Mouse (Mus musculus): Measurements from ENCODE around the gene Uaca. TPM values are rescaled to one million over a fixed set of nuclear protein-coding genes. Genes with fewer than 3 reads are reported as not detected.
A peak's percentile ranks its signal among the peaks of the same experiment; 100 is the strongest.

Uaca gene
- polyA plus RNA-seq, 1 experiment from 2014 or later, result 7.3 TPM

DNA sequence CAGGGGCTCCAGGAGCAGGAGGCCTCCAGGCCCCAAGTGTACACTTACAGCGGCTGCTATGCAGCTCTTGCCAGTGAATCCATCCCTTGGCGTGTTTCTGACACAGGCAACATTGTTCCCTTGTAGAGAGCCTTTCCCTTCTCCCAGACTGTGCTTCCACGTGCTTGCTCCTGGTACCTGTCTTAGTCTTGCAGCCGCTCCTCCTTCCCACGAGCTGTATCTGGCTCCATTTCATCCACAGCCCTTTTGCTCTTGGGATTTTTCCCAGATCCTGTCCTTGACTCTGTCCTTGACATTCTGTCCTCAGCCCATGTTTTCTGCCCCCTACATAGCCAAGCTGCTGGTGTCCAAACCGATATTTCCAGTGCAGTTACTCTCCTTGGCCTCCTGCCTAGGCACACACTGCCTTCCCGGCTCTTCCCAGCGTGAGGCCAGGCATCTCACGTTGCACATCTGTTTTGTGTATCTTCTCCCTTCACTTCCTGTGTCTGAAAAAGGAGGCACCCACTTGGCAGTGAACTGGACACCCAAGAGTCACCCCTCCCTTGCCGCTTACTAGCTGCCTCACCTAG is 34.8 kb upstream of the Uaca start:
- H3K27me3 ChIP-seq (replicated peaks), result no peaks in the 10 kb centered on the region
- no peaks in the 10 kb centered on the region for H3K9me3 ChIP-seq (replicated peaks)
- 55% methylated on average over 10 of the region's 10 CpGs for WGBS (ENCODE audit: insufficient replicate concordance)
- ATAC-seq, result no peak
- peaks cover 8% of the 10 kb centered on the region for H3K4me1 ChIP-seq
- H3K4me2 ChIP-seq, result no peak overlapping the region
- H3K9ac ChIP-seq, result no peak overlapping the region
- no peak overlapping the region for H3K27ac ChIP-seq
- no peak overlapping the region for H3K4me3 ChIP-seq
- H3K36me3 ChIP-seq, result no peaks in the 10 kb centered on the region

DNA sequence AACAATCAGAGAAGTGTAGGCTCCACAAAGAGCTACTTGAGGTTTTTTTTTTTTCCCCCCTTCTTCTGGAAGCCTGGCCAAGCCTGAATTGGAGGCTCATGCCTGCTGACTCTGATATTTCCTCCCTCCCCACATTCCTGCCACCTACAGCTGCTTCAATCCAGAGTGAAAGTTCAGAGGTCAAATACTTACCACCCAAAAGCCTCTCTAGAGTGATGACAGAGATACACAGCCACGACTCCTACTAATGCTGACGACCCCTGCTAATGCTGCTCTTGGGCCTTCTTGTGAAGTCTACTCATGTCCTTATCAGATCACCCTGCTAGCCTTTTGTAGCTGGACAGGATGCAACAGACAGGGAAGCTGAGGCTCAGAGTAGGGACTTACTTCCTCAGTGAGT is 29.2 kb upstream of the Uaca start:
- Histone ChIP-seq H3K27me3 (replicated peaks) (no peaks in the 10 kb centered on the region), H3K4me2 (no peak overlapping the region), H3K9ac (no peak overlapping the region), H3K4me1 (no peaks in the 10 kb centered on the region), H3K9me3 (replicated peaks) (no peaks in the 10 kb centered on the region), H3K27ac (no peak overlapping the region), H3K36me3 (no peaks in the 10 kb centered on the region), H3K4me3 (no peak overlapping the region)
- no peak for ATAC-seq
- WGBS (ENCODE audit: insufficient replicate concordance), result 16% methylated on average over 2 of the region's 2 CpGs

DNA sequence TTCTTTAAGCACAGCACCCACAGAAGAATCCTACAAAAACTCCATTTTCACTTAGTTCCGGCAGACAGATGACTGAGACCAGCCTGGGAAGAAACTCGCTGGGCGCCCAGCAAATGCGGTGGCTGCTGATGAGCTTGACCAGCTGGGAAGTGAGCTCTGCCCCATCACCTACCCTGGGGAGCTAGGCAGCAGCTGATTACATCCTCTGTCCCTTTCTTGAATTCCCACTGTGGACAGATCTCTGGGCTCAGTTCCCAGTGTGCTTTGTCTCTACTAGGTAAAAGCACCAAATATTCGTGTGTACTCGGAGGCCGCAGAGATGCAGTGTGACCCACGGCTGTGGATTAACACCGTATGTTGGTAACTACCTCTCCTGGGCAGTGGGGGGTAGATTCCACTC is 25.9 kb upstream of the Uaca start:
- no peak for ATAC-seq
- 80% methylated on average over 9 of the region's 9 CpGs for WGBS (ENCODE audit: insufficient replicate concordance)
- H3K4me2 ChIP-seq, result no peak overlapping the region
- no peaks in the 10 kb centered on the region for H3K4me1 ChIP-seq
- H3K9ac ChIP-seq, result no peak overlapping the region
- no peak overlapping the region for H3K4me3 ChIP-seq
- no peaks in the 10 kb centered on the region for H3K27me3 ChIP-seq (replicated peaks)
- no peaks in the 10 kb centered on the region for H3K9me3 ChIP-seq (replicated peaks)
- H3K36me3 ChIP-seq, result no peaks in the 10 kb centered on the region
- H3K27ac ChIP-seq, result no peak overlapping the region

DNA sequence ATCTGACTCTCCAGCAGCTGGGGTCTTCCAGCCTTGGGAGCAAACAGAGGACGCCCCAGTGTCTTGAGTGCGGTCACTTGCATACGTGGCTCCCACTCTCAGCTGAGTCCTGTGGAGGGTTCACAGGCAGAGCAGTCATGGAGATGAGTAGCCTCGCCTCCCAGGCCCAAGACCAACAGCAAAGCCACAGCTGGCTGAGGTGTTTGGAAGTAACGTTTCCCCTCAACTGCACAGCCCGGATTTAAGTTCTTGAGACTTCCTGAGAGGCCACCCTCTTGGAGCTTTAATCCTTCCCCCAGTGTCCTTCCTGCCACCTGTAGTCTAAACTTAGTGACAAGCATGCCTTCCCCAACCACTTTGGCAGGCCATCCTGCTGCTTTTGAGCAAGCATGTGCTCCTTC is 24.6 kb upstream of the Uaca start:
- ATAC-seq, result no peak
- 32% methylated on average over 6 of the region's 6 CpGs for WGBS (ENCODE audit: insufficient replicate concordance)
- H3K27me3 ChIP-seq (replicated peaks), result no peaks in the 10 kb centered on the region

DNA sequence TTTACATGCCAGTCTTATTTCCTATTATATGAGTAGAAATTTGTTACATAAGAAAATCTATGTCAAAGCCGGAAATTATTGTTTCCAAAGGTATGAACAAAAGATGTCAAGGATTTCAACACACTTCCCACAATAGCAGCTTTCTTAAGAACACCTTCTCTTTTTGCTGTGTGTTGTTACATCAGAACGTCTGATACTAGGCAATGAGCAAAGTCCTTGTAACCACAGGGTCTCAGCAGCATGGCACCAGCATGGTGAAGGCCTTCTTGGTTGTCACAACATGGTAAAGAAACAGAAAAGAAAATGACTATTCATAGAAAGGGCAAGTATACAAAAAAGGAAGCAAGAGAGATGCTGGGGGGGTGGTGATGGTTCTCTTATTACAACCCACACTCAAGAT is 20.6 kb upstream of the Uaca start:
- no peak overlapping the region for H3K4me3 ChIP-seq
- no peaks in the 10 kb centered on the region for H3K9me3 ChIP-seq (replicated peaks)
- ATAC-seq, result no peak
- no peaks in the 10 kb centered on the region for H3K4me1 ChIP-seq
- H3K27me3 ChIP-seq (replicated peaks), result no peaks in the 10 kb centered on the region
- no peak overlapping the region for H3K9ac ChIP-seq
- H3K36me3 ChIP-seq, result no peaks in the 10 kb centered on the region
- WGBS (ENCODE audit: insufficient replicate concordance), result 60% methylated on average over 2 of the region's 2 CpGs
- H3K4me2 ChIP-seq, result no peak overlapping the region
- H3K27ac ChIP-seq, result no peak overlapping the region

More for the DNA sequence above, 24.6 kb upstream of the Uaca start:
- no peak overlapping the region for H3K4me3 ChIP-seq
- no peaks in the 10 kb centered on the region for H3K4me1 ChIP-seq
- H3K4me2 ChIP-seq, result no peak overlapping the region
- no peaks in the 10 kb centered on the region for H3K9me3 ChIP-seq (replicated peaks)
- no peak overlapping the region for H3K9ac ChIP-seq
- H3K36me3 ChIP-seq, result no peaks in the 10 kb centered on the region
- no peak overlapping the region for H3K27ac ChIP-seq

DNA sequence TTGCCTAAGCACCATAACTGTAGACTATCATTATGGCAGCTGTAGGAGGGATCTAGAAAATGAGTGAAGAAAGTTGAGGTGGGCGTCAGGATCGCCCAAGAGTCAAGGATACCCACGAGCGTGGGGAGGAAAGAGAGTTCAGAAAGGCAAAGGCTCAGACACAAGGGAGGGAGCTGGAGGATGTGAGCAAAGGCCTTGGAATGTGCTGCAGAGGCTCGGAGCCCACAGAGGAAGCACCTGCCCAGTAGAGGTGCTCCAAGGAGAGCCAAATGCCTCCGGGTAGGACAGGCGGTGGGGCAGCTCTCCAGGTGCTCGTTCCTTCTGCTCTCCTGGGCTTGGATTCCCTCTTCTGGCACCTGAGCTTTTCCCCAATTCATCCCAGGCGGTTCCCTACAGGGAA is 17.4 kb upstream of the Uaca start:
- H3K4me3 ChIP-seq, result no peak overlapping the region
- no peak overlapping the region for H3K9ac ChIP-seq
- H3K9me3 ChIP-seq (replicated peaks), result no peaks in the 10 kb centered on the region
- no peak for ATAC-seq
- no peak overlapping the region for H3K27ac ChIP-seq
- WGBS (ENCODE audit: insufficient replicate concordance), result 70% methylated on average over 9 of the region's 9 CpGs
- H3K36me3 ChIP-seq, result no peaks in the 10 kb centered on the region
- no peaks in the 10 kb centered on the region for H3K27me3 ChIP-seq (replicated peaks)
- no peak overlapping the region for H3K4me2 ChIP-seq
- H3K4me1 ChIP-seq, result no peaks in the 10 kb centered on the region

DNA sequence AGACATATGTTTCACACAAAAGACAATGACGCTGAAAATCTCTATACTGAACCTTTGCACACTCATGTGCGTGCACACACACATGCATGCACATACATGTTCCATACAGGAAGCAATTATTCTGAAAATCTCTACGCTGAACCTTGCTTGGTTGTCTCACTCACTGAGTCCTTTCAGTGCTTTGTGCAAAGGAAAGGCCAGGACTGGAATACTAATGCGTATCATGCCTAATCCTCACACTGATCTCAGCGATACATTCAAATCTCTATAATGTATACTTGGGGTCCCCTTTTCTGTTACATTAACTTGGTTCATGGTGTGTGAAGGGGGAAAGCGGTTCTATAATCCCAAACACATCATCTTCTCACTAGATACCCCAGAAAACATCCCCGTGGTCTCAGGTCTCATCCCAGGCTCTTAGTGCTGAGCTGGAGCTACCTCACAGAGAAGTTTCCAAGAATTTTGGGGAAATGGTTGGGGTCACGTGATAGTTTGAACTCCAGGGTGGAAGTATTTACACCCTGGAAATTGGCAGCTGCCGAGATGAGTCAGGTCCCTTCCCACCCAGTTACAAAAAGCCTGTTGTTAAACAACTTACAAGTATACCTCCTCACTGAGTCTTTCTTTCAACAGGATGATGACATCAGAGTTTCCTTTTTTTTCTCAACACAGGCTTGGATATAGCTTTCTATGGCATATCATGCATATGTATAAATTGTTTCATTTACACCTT is 12.1 kb upstream of the Uaca start:
- WGBS (ENCODE audit: insufficient replicate concordance), result 70% methylated on average over 9 of the region's 9 CpGs
- Histone ChIP-seq H3K36me3 (no peaks in the 10 kb centered on the region), H3K4me3 (no peak overlapping the region), H3K27me3 (replicated peaks) (no peaks in the 10 kb centered on the region), H3K4me1 (no peaks in the 10 kb centered on the region), H3K27ac (no peak overlapping the region), H3K9me3 (replicated peaks) (no peaks in the 10 kb centered on the region), H3K4me2 (no peak overlapping the region), H3K9ac (no peak overlapping the region)
- ATAC-seq, result no peak

DNA sequence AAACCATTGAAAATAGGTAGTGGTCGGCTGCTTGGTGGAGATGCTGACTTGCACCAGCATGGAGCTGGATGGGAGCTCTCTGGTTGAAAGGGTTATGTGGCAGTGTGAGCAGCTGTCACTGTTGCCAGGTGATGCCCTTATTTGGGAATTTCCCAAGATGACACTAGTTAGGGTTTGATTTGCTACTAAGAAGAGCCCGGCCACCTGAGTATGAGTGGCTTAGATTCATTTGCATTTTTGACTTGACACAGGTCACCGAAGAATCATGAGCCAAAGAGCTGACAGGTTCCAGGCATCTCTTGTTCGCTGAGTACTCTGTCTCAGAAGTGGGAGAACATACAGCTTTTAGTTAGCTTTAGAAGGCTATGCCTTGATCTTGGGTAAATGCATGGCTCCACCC is 9.3 kb upstream of the Uaca start:
- H3K27me3 ChIP-seq (replicated peaks), result no peaks in the 10 kb centered on the region

DNA sequence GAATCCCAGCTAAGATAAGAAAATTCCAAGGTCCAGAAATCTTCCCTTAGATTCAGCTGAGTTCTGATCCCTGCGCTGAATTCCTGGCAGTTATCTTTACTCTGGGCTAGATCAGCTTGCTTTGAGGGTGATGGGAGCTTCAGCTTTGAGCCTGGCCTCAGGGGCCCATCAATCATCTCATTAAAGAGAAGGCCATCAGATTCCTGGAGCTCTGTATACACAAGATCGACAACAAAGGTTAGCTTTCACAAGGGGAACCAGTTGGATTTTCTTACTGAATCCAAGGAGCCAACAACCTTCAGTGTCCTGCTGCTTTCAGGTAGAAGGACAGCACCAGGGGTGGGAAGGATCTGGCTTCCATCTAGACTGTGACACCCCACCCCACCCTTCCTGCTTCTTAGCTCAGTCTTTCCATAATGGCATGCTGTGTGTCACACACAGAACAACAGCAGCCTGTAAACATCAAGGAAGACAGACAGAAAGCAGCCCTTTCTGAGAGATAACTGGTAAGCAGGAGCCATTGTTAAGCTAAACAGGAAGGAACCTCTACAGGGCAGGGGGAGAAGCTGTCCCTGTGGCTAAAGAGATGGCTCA is 6.7 kb upstream of the Uaca start:
- Histone ChIP-seq H3K4me3 (no peak overlapping the region), H3K4me2 (no peak overlapping the region), H3K27me3 (replicated peaks) (peaks cover 10% of the 10 kb centered on the region; the same call in 1 of the 2 replicates), H3K9me3 (replicated peaks) (no peaks in the 10 kb centered on the region), H3K36me3 (no peaks in the 10 kb centered on the region), H3K27ac (no peak overlapping the region), H3K4me1 (no peaks in the 10 kb centered on the region), H3K9ac (no peak overlapping the region)
- WGBS (ENCODE audit: insufficient replicate concordance), result 16% methylated on average over 2 of the region's 2 CpGs
- ATAC-seq, result no peak

More for the DNA sequence above, 9.3 kb upstream of the Uaca start:
- H3K4me3 ChIP-seq, result no peak overlapping the region
- H3K27ac ChIP-seq, result no peak overlapping the region
- H3K36me3 ChIP-seq, result no peaks in the 10 kb centered on the region
- no peak for ATAC-seq
- H3K9me3 ChIP-seq (replicated peaks), result no peaks in the 10 kb centered on the region
- H3K4me2 ChIP-seq, result no peak overlapping the region
- no peak overlapping the region for H3K9ac ChIP-seq
- H3K4me1 ChIP-seq, result no peaks in the 10 kb centered on the region
- 61% methylated on average over 4 of the region's 4 CpGs for WGBS (ENCODE audit: insufficient replicate concordance)

DNA sequence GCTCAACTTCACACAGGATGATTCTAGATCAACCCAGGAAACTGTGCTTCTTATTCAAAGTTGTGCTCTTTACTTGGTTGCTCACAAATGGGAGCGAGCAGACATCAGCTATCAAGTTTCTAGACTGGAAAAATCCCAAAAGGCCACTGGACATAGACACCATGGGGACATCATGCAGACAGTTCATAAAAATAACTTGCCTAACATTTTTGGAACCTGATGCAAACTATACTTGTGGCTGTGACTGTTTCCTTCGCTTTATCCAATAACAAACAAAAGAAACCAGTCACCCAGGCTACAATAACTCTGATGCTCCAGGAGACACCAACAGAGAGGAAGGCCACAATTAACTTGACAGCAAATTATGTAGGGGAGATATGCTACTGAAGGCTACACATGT is 4.1 kb upstream of the Uaca start:
- WGBS (ENCODE audit: insufficient replicate concordance), result 66% methylated on average over 2 of the region's 2 CpGs
- H3K4me2 ChIP-seq, result no peak overlapping the region
- H3K9me3 ChIP-seq (replicated peaks), result no peaks in the 10 kb centered on the region
- no peak overlapping the region for H3K9ac ChIP-seq
- no peak overlapping the region for H3K4me3 ChIP-seq
- no peak overlapping the region for H3K27ac ChIP-seq
- no peaks in the 10 kb centered on the region for H3K36me3 ChIP-seq
- peaks cover 14% of the 10 kb centered on the region; the same call in 1 of the 2 replicates for H3K4me1 ChIP-seq
- peaks cover 32% of the 10 kb centered on the region for H3K27me3 ChIP-seq (replicated peaks)
- ATAC-seq, result no peak

DNA sequence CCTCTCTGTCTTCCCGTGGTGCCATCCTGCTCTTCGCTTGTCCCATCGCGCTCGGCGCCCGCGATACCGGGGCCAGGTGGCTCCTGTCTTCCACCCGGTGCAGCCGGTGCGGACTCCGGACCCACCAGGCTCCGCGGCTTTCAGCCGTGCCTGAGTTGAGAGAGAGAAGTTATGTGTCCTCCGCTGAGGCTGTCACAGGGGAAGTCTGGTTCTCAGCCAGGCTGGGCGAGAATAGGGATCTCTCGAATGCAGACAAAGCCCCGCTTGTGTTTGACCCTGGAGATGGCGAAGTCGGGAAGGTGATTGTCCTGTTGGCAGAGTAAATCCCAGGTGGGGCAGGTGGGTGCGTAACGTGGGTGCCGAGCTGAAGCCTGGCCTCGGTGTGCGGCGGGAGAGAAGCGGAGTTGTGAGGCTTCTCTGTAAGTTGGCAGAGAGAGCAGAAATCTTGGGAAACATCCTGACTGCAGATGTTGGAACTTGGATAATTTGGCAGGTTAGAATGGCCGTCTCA is 554 bp downstream of the Uaca start:
- peak overlapping the region; percentile 67 for H3K9ac ChIP-seq
- 2% methylated on average over 30 of the region's 30 CpGs for WGBS (ENCODE audit: insufficient replicate concordance)
- H3K27ac ChIP-seq, result peak overlapping the region; percentile 58; the same call in 1 of the 2 replicates
- no peaks in the 10 kb centered on the region for H3K9me3 ChIP-seq (replicated peaks)
- H3K4me2 ChIP-seq, result peak overlapping the region; percentile 86
- H3K36me3 ChIP-seq, result no peaks in the 10 kb centered on the region
- peaks cover 41% of the 10 kb centered on the region for H3K27me3 ChIP-seq (replicated peaks)
- 0 out of 2 replicates have a peak, but pooled peaks have one; percentile 38 for ATAC-seq
- peak overlapping the region; percentile 65 for H3K4me3 ChIP-seq
- peaks cover 14% of the 10 kb centered on the region; the same call in 1 of the 2 replicates for H3K4me1 ChIP-seq

DNA sequence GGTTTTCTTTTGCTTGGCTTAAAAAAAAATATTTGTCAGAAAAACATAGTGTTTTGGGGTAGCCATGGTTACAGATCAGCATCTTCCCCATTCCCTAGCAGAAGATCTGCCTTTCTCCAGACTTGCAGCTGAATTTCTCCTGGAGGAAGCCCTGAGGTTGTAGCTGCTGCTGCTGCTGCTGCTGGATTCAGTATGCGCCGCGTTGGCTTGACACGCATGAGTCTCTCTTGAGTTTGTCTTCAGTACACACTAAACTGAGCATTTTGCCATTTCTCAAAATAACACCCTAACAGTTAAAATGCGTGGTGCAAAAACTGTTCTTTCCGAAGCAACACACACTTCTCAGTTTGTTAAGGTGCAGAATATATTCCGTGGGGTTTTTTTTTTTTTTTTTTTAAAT is 1.7 kb downstream of the Uaca start:
- no peaks in the 10 kb centered on the region for H3K9me3 ChIP-seq (replicated peaks)
- H3K36me3 ChIP-seq, result no peaks in the 10 kb centered on the region
- no peak overlapping the region for H3K9ac ChIP-seq
- no peak overlapping the region for H3K4me2 ChIP-seq
- peaks cover 18% of the 10 kb centered on the region; the same call in 1 of the 2 replicates for H3K4me1 ChIP-seq
- WGBS (ENCODE audit: insufficient replicate concordance), result 80% methylated on average over 7 of the region's 7 CpGs
- no peak overlapping the region for H3K4me3 ChIP-seq
- H3K27me3 ChIP-seq (replicated peaks), result peaks cover 41% of the 10 kb centered on the region
- no peak for ATAC-seq
- no peak overlapping the region for H3K27ac ChIP-seq

All from liver, embryonic 12.5 days (tissue).